Mouse (Mus musculus) cerebellum, adult 2 months (tissue): ENCODE measurements around the gene Prpf38b. TPM values are rescaled to one million over a fixed set of nuclear protein-coding genes. Genes with fewer than 3 reads are reported as not detected.
A peak's percentile ranks its signal among the peaks of the same experiment; 100 is the strongest.

Experiments used
- DNase-seq, 2 experiments: peaks; one replicate each; pipeline ENCODE4 v3.0.0; 2021
- H3K27ac ChIP-seq: fragments of 200-500 bp; 2 replicates; pipeline ENCODE4 v1.5.1; 2012; ENCODE audit warnings: low read length, control low read depth, inconsistent platforms; ENCODE audit not compliant: insufficient read depth
- H3K27me3 ChIP-seq: fragments of 200-500 bp; 2 replicates; pipeline ENCODE4 v1.6.1; 2012; ENCODE audit warnings: inconsistent platforms, mild to moderate bottlenecking, low read length, moderate library complexity; ENCODE audit not compliant: control insufficient read depth, insufficient read depth
- H3K4me1 ChIP-seq: fragments of 200-500 bp; 2 replicates; pipeline ENCODE4 v1.6.1; 2011; ENCODE audit warnings: low read length; ENCODE audit not compliant: control insufficient read depth, insufficient read depth
- H3K4me3 ChIP-seq: fragments of 200-500 bp; replicated peaks from 2 replicates; pipeline ENCODE3; 2011; ENCODE audit warnings: mild to moderate bottlenecking, low read depth, low read length, control low read depth; ENCODE audit not compliant: insufficient read depth
- CTCF ChIP-seq: fragments of 200-500 bp; IDR thresholded peaks from 2 replicates; pipeline ENCODE4 v1.5.1; 2011; ENCODE audit warnings: low read depth, mild to moderate bottlenecking, control low read depth, low read length, moderate library complexity, borderline replicate concordance; ENCODE audit not compliant: insufficient read depth
- POLR2A ChIP-seq: fragments of 200-500 bp; IDR thresholded peaks from 2 replicates; pipeline ENCODE4 v1.6.1; 2011; ENCODE audit warnings: low read length, control low read depth, borderline replicate concordance; ENCODE audit not compliant: insufficient read depth
- WGBS: fragments of 180-500 bp; shearing (Covaris S2); methylation state at CpG from one replicate; pipeline ENCODE4 v1.1.7; 2018; 5-methylcytosine and 5-hydroxymethylcytosine counted together
- polyA plus RNA-seq: library from polyadenylated mRNA; depleted of rRNA; stranded (reverse); fragments of >200 nt; gene quantifications from 2 replicates; pipeline ENCODE4 v1.2.3, GENCODE M21; 2012

Prpf38b gene
- polyA plus RNA-seq, 1 experiment: 119 TPM

DNA sequence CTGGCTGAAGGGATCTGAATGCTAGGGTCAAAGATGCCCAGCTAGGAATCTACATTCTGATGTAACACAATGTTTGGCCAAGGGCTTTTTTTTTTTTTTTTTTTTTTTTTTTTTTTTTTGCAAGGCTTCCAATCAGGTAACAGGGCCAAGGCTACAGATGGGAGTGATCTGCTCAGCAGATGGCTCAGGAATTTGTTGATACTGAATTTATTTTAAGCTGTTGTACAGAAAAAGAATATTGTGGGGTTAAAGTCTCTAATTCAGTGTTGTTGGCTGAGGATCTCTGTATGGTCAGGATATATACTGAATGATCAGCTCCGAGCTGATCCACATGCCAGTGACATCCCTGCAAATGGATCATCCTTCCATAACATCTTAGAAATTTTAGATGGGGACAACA lies 4.5 kb upstream of the Prpf38b start:
- Histone ChIP-seq H3K27me3 (no peaks in the 10 kb centered on the region), H3K4me1 (peaks cover 16% of the 10 kb centered on the region), H3K4me3 (no peak overlapping the region), H3K27ac (peak overlapping the region; percentile 98)
- WGBS: 19% methylated on average over 1 of the region's 1 CpGs
- TF ChIP-seq CTCF (no peak), POLR2A (no peak; the same call in 1 of the 2 replicates)
- peak; percentile 77 to 89 for DNase-seq

DNA sequence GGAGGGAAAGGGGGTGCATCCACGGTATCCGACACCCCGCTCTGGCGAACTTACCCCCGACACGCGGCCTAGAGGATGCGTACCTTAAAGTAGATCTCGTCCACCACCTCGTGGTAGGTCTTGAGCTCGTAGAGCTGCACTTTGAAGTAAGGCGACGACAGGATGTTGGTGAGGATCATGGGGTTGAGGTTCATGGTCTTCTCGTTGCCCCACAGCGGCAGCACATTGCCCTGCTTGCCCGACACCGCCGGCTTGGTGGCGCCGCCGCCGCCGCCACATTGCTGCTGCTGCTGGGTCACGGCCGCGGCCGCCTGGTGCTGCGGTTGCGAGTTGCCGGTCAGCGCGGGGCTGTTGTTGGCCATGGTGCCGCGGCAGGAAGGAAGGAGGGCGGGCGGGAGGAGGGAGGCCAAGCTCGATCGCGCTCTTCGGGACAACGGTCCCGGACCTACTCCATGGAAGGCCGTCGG lies 413 bp downstream of the Prpf38b start:
- TF ChIP-seq CTCF (peak; percentile 20; the same call in 1 of the 2 replicates), POLR2A (no peak)
- Histone ChIP-seq H3K4me3 (peak overlapping the region; percentile 84), H3K4me1 (peaks cover under 1% of the 10 kb centered on the region; the same call in 1 of the 2 replicates), H3K27ac (peak overlapping the region; percentile 92), H3K27me3 (no peaks in the 10 kb centered on the region)
- peak in 1 of 2 experiments; percentile 56 for DNase-seq
- under 1% methylated on average over 44 of the region's 44 CpGs for WGBS

DNA sequence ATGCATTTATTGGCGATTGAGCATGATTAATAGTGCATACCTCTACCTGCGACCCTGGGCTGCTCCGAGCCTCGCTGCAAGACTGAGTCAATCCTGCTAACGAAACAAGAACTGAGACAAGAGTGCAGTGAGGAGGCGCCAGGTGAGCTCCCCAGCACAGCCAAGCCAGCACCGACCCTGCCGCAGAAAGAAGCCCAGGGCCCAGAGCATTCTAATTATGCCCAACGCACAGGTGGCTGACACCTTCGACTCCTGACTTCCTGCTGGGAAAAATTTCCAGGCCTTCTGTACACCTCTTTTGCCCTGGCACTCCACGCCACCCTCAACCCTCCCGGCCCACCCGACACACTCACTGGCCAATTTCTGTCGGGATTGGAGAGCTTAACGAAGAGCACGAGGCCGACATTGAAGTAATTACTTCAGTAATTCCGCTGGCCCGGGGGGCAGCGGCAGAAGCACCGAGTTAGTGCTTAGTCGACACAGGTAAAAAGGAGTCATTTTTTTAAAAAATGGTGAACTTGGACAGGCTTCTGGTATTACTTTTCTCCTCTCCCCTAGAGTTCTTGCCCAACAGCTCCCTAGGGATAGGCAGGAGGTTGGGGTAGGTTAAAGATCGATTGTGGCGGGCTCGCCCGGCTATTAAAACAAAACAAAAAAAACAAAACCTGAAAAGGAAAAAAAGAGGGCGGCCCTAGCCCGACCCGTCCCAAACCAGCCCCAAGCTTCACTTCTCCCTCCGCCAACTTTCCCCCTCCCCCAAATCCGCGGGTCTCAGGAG lies 1.0 kb downstream of the Prpf38b start:
- peak; percentile 89 to 95 for DNase-seq
- H3K4me3 ChIP-seq: peak overlapping the region; percentile 84
- peak overlapping the region; percentile 92 for H3K27ac ChIP-seq
- peak; percentile 46; the same call in 1 of the 2 replicates for TF ChIP-seq POLR2A
- no peak for TF ChIP-seq CTCF
- under 1% methylated on average over 32 of the region's 32 CpGs for WGBS
- no peaks in the 10 kb centered on the region for H3K27me3 ChIP-seq
- H3K4me1 ChIP-seq: no peaks in the 10 kb centered on the region; the same call in 1 of the 2 replicates

DNA sequence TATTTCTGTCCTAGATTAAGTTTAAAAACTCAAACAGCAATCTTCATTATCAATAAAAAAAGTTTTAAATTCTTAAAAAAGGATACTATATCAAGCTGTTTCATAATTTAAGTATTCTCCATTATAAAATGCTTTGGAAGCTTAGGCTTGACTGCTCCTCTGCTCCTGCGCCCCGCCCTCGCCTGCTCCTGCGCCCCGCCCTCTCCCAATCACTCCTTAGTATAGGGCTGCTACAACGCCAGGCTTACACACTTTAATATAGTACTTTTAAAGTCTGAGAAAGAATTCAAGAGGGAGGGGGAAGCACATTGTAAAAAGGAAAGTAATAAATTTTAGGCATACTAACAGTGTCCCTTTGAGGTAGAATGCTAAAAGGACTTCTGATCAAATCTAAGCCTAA lies 8.6 kb downstream of the Prpf38b start:
- no peak for DNase-seq

DNA sequence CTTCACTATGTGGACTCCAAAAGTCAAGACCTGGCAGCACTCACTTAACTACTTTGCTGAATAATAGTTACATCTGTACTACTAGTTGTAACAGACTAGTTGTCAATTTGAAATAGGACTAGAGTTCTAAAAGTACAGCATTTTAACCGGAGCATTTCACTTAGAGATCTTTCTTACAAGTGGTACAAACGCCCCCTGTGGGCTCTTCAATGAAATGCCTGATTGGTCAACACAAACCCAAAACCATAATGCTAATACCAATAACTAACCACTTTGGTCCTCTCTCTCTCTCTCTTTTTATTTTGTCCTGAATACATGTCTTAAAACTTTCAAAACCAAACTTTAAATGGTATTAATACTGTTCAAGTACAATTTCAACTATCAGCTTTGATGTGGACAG lies 9.5 kb downstream of the Prpf38b start:
- Histone ChIP-seq H3K27me3 (no peaks in the 10 kb centered on the region), H3K4me3 (no peak overlapping the region), H3K4me1 (no peaks in the 10 kb centered on the region; the same call in 1 of the 2 replicates), H3K27ac (no peak overlapping the region)
- 43% methylated on average over 2 of the region's 2 CpGs for WGBS
- TF ChIP-seq POLR2A: no peak
- TF ChIP-seq CTCF: no peak
- DNase-seq: no peak

More for the DNA sequence above, 8.6 kb downstream of the Prpf38b start:
- H3K27me3 ChIP-seq: no peaks in the 10 kb centered on the region
- WGBS: 89% methylated on average over 6 of the region's 6 CpGs
- H3K4me1 ChIP-seq: no peaks in the 10 kb centered on the region; the same call in 1 of the 2 replicates
- no peak overlapping the region for H3K4me3 ChIP-seq
- TF ChIP-seq POLR2A (no peak), CTCF (no peak)
- H3K27ac ChIP-seq: no peak overlapping the region

DNA sequence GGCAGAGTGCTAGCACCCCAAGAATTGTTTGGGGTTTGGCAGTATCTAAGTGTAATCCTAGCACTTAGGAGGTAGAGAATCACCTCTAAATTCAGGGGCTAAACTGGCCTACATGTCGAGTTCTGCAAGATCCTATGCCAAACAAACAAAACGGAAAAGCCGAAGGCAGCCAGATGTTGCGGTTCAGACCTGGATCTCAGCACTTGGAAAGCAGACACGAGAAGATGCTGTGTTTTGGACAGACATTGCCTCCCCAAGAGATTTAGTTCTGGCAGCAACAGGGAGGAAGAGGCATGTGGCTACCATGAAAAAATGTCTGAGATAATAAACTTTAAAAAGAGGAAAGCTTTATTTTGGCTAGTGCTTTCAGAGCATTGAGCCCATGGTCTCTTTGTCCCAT lies 10.8 kb downstream of the Prpf38b start:
- no peak for TF ChIP-seq POLR2A
- no peak for TF ChIP-seq CTCF
- DNase-seq: no peak

DNA sequence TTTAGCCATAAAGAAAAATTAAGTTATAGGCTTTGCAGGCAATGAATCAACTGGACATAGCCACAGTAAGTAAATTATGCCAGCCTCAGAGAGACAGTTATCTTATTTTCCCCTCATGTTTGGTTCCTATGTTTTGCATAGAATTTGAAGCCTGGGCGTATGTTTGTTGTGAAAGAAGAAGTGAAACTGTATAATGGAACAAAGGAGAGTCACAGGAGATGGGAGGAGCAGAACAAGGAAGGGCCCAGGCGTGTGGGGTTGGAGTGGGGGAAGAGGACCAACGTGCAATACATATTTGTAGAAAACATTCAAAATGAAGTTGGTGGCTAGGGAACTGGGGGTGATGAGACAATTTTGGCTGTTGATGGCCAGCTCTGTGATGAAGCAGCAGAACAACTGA lies 11.4 kb downstream of the Prpf38b start:
- Histone ChIP-seq H3K27ac (no peak overlapping the region), H3K4me3 (no peak overlapping the region), H3K4me1 (no peaks in the 10 kb centered on the region), H3K27me3 (no peaks in the 10 kb centered on the region)
- WGBS: 91% methylated on average over 3 of the region's 3 CpGs
- no peak for DNase-seq
- TF ChIP-seq POLR2A (no peak), CTCF (no peak)

More for the DNA sequence above, 10.8 kb downstream of the Prpf38b start:
- H3K4me3 ChIP-seq: no peak overlapping the region
- no peaks in the 10 kb centered on the region; the same call in 1 of the 2 replicates for H3K4me1 ChIP-seq
- no peak overlapping the region for H3K27ac ChIP-seq
- H3K27me3 ChIP-seq: no peaks in the 10 kb centered on the region
- 29% methylated on average over 5 of the region's 5 CpGs for WGBS

DNA sequence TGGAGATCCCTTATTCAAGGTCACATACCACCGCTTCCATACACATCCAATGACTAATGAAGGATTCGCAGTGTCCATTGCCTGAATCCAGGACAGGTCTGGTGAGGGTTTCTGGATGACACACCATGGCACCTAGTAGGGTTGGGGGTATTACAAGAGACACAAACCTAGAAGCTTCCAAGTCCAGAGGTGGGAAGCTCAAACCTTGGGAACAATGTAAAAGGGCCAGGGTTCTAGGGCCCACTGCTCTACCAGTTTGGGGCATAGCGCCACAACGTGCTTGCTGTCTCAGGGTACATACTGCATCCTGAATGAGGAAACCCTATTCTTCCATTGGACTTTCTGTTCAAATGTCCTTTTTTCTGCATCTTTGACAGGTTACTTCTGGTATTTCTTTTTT lies 12.9 kb downstream of the Prpf38b start:
- Histone ChIP-seq H3K4me3 (no peak overlapping the region), H3K27ac (no peak overlapping the region), H3K4me1 (no peaks in the 10 kb centered on the region), H3K27me3 (no peaks in the 10 kb centered on the region)
- no peak for DNase-seq
- 94% methylated on average over 4 of the region's 4 CpGs for WGBS
- no peak for TF ChIP-seq CTCF
- no peak for TF ChIP-seq POLR2A
